ENCODE assay signal across 8 mouse cellular contexts in the genomic region with DNA sequence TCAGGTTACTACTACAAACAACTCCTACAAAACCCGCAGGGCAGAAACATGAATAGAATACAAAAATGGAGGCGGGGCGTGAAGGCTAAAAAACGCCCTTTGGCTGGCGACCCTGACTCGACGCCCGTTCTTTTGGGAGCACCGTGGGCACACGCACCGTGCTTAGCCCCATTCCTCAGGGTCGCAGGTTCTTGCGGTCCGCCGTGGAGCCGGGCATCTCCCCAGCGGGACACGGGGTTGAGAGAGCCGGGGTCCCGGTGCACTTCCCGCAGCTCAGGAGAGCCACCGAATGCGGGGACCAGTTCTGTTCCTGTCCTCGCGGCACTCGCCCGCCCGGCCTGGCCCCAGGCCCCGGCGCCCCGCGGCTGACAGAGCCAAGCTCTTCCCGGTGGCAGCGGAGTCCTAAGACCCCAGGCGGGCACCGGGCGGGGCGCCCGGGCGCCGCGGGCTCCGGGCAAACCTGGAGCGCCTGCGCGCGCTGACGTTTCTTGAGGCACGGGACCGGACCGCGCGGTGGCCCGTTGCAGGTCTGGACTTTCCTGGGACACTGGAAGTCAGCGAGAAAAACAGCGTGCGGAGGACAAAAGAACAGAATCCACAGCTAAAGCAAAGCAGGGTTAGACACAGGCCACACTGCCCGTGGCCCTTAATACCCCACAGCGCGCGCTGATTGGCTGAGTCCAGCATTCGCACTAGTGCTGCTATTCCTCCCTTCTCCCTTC. TPM values are rescaled to one million over a fixed set of nuclear protein-coding genes. Genes with fewer than 3 reads are reported as not detected.
DNase-seq lines count a peak whose midpoint lies in the region; ATAC-seq lines count a peak whose summit lies in the region.

No protein-coding gene starts in this region.

- peak overlapping the region; percentile 69 for H3K4me3 ChIP-seq in hindbrain, embryonic 15.5 days
- peak overlapping the region; percentile 78 for H3K4me3 ChIP-seq in stomach, embryonic 15.5 days (replicated peaks)

- DNase-seq in 3134 (ENCODE audit: extremely low read depth, insufficient read length, low spot score) (peak; percentile 19), MEL-GATA-1-ER (ENCODE audit: extremely low read depth, low read depth) (peak; percentile 18)
- DNase-seq in cerebellum, postnatal 14 days, result peak; percentile 62 to 71
- peak; percentile 37 for DNase-seq in gastrocnemius, postnatal 10 days
- peak; percentile 37 for DNase-seq in left cerebral cortex, postnatal 4 days
- DNase-seq in mesoderm, embryonic 11.5 days (ENCODE audit: low read depth, low spot score), result peak; percentile 50

- H3K27ac ChIP-seq in hindbrain, embryonic 15.5 days (replicated peaks), result peak overlapping the region; percentile 73
- no peak overlapping the region for H3K27ac ChIP-seq in stomach, embryonic 15.5 days

- intact Hi-C loops in left cerebral cortex, postnatal 4 days (cut with DNase I), result loop anchor here (10.0 kb wide), 2 partner anchors 450 to 540 kb away; no protein-coding TSS in a partner anchor

- peak overlapping the region; percentile 80 for H3K9ac ChIP-seq in hindbrain, embryonic 15.5 days
- H3K9ac ChIP-seq in stomach, embryonic 15.5 days, result peak overlapping the region; percentile 69

- WGBS in hindbrain, embryonic 15.5 days, result under 1% methylated on average over 62 of the region's 62 CpGs
- WGBS in stomach, embryonic 15.5 days, result under 1% methylated on average over 60 of the region's 62 CpGs

- no peaks in the 10 kb centered on the region for H3K9me3 ChIP-seq in hindbrain, embryonic 15.5 days
- H3K9me3 ChIP-seq in stomach, embryonic 15.5 days, result no peaks in the 10 kb centered on the region

- peaks cover 19% of the 10 kb centered on the region for H3K4me1 ChIP-seq in hindbrain, embryonic 15.5 days (replicated peaks)
- peaks cover 14% of the 10 kb centered on the region for H3K4me1 ChIP-seq in stomach, embryonic 15.5 days

- peak overlapping the region; percentile 79 for H3K4me2 ChIP-seq in hindbrain, embryonic 15.5 days
- peak overlapping the region; percentile 79 for H3K4me2 ChIP-seq in stomach, embryonic 15.5 days

- H3K36me3 ChIP-seq in hindbrain, embryonic 15.5 days, result no peaks in the 10 kb centered on the region
- no peaks in the 10 kb centered on the region for H3K36me3 ChIP-seq in stomach, embryonic 15.5 days

- peak; percentile 73 for ATAC-seq in hindbrain, embryonic 15.5 days (ENCODE audit: low FRiP score, low read depth)
- peak; percentile 40; the same call in 1 of the 2 replicates for ATAC-seq in stomach, embryonic 15.5 days (ENCODE audit: insufficient read depth, low FRiP score, low read depth)

- no peaks in the 10 kb centered on the region for H3K27me3 ChIP-seq in hindbrain, embryonic 15.5 days
- peaks cover 7% of the 10 kb centered on the region; the same call in 1 of the 2 replicates for H3K27me3 ChIP-seq in stomach, embryonic 15.5 days (replicated peaks)

RNA-seq across cellular contexts. Expression of a gene that starts 4.5 kb away (rescaled TPM):
- not detected for total RNA-seq in gastrocnemius, postnatal 10 days (2021)
- polyA plus RNA-seq in hindbrain, embryonic 15.5 days (2015; fragmentation: Nextera tagmentation; extraction: Ambion mirVana), result 0.56 and 0.75 TPM in 2 replicates
- total RNA-seq in left cerebral cortex, postnatal 4 days (2021), result 1 to 10 TPM; 1.0 to 1.5 TPM
- 0.46 and 0.70 TPM in 2 replicates for polyA plus RNA-seq in stomach, embryonic 15.5 days (2015; fragmentation: Nextera tagmentation; extraction: Ambion mirVana)

RNA-seq across cellular contexts. Expression of a gene that starts 6.6 kb away (rescaled TPM):
- total RNA-seq in gastrocnemius, postnatal 10 days (2021), result 10 to 100 TPM; 11.7 to 15.0 TPM
- polyA plus RNA-seq in hindbrain, embryonic 15.5 days (2015; fragmentation: Nextera tagmentation; extraction: Ambion mirVana), result 27.3 TPM in 2 replicates
- total RNA-seq in left cerebral cortex, postnatal 4 days (2021), result 10 to 100 TPM; 23.3 to 24.4 TPM
- 23.8 and 25.8 TPM in 2 replicates for polyA plus RNA-seq in stomach, embryonic 15.5 days (2015; fragmentation: Nextera tagmentation; extraction: Ambion mirVana)

RNA-seq across cellular contexts. Expression of a gene that starts 47.5 kb away (rescaled TPM):
- total RNA-seq in gastrocnemius, postnatal 10 days (2021), result 10 to 100 TPM; 10.1 to 14.5 TPM
- 6.9 and 9.5 TPM in 2 replicates for polyA plus RNA-seq in hindbrain, embryonic 15.5 days (2015; fragmentation: Nextera tagmentation; extraction: Ambion mirVana)
- 1 to 10 TPM; 5.3 to 6.0 TPM for total RNA-seq in left cerebral cortex, postnatal 4 days (2021)
- polyA plus RNA-seq in stomach, embryonic 15.5 days (2015; fragmentation: Nextera tagmentation; extraction: Ambion mirVana), result 46.4 and 53.0 TPM in 2 replicates

RNA-seq across cellular contexts. Expression of a gene that starts 49.0 kb away (rescaled TPM):
- total RNA-seq in gastrocnemius, postnatal 10 days (2021), result not detected
- not detected in 2 replicates for polyA plus RNA-seq in hindbrain, embryonic 15.5 days (2015; fragmentation: Nextera tagmentation; extraction: Ambion mirVana)
- total RNA-seq in left cerebral cortex, postnatal 4 days (2021), result not detected
- polyA plus RNA-seq in stomach, embryonic 15.5 days (2015; fragmentation: Nextera tagmentation; extraction: Ambion mirVana), result 0.06 TPM in 1 of 2 replicates, not detected in the other

RNA-seq across cellular contexts. Expression of a gene that starts 52.4 kb away (rescaled TPM):
- not detected for total RNA-seq in gastrocnemius, postnatal 10 days (2021)
- polyA plus RNA-seq in hindbrain, embryonic 15.5 days (2015; fragmentation: Nextera tagmentation; extraction: Ambion mirVana), result 1.3 and 1.4 TPM in 2 replicates
- total RNA-seq in left cerebral cortex, postnatal 4 days (2021), result under 1 TPM in 1 of 2 experiments, not detected in 1; 0.58 TPM
- polyA plus RNA-seq in stomach, embryonic 15.5 days (2015; fragmentation: Nextera tagmentation; extraction: Ambion mirVana), result 0.58 and 0.75 TPM in 2 replicates
